Mouse (Mus musculus) kidney, adult 2 months (tissue): ENCODE data around the gene Pde4c.

Experiments used
- CTCF ChIP-seq: fragments of 200-500 bp; conservative IDR thresholded peaks from 2 replicates; pipeline ENCODE4 v1.5.1; 2011; ENCODE audit warnings: low read depth, mild to moderate bottlenecking, control low read depth, low read length, moderate library complexity, mixed read lengths; ENCODE audit not compliant: insufficient read depth, insufficient read length
- POLR2A ChIP-seq: fragments of 200-500 bp; IDR thresholded peaks from one replicate; pipeline ENCODE4 v1.6.1; 2011; ENCODE audit warnings: low read depth, low read length, control low read depth

DNA sequence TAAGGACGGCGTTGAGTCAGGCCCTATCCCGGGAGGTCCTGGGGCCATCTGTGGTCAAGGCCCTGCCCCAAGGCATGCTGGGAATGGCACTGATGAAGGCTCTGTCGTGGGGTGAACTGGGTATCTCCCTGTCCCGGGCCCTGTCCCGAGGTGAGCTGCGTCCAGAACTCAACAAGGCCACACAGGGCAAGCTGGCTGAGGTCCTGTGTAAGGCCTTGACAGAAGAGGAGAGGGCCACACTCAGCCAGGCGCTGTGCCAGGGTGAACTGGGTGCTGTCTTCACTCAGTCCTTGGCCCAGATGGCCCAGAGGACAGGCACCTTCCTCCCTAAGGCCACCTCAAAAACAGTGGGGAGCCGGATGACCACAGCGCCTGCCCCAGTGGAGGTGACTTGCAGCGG is 12.5 kb upstream of the Pde4c start:
- TF ChIP-seq POLR2A (peak; percentile 4), CTCF (no peak)
